Mouse (Mus musculus) G1E (cell line): ENCODE results near the gene Abca1.

Experiments
- CTCF ChIP-seq: IDR thresholded peaks from 2 replicates; pipeline ENCODE4 v1.5.1; 2012; ENCODE audit warnings: low read depth, low read length, inconsistent platforms, mixed read lengths
- GATA1 ChIP-seq: IDR thresholded peaks from 2 replicates; pipeline ENCODE4 v1.6.1; 2012; ENCODE audit warnings: borderline replicate concordance, low read length, inconsistent platforms, mixed read lengths

GRCm38 (mm10) chr4:53015024-53015423 is 144.7 kb downstream of the Abca1 start:
- TF ChIP-seq CTCF (no peak), GATA1 (no peak)
